Mouse (Mus musculus) kidney, adult 18-20 months (tissue): ENCODE results near the gene Gm136.
"Not testable (repeated sequence)": the region's sequence is repeated elsewhere in the genome, so short reads cannot be mapped to it uniquely, and the experiment has no call there.

Source experiments
- DNase-seq: peaks from one replicate; pipeline ENCODE4 v3.0.0; 2021

Gm136 gene

DNA sequence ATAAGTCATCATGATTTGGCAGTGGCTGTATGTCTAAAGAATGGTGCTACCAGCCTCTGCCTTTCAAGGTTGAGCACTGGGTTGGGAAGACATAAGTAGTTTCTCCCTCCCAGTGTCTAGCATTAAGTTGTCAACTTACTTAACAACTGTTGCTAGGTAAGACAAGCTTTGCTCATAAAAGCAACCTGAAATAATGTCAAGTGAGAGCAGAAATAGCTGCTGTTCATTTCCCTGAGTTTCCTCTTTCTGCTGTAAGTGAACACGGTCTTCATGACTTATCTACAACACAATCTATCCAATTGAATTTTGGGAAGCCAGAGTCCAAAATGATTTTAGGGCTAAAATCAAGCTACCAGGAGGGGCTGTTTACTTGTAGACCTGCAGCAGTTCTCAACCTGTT lies at the start of gene Gm136:
Gene Gm136 (minus strand): TSS at position 101 of the 400 bp plus-strand sequence.
- no peak for DNase-seq

DNA sequence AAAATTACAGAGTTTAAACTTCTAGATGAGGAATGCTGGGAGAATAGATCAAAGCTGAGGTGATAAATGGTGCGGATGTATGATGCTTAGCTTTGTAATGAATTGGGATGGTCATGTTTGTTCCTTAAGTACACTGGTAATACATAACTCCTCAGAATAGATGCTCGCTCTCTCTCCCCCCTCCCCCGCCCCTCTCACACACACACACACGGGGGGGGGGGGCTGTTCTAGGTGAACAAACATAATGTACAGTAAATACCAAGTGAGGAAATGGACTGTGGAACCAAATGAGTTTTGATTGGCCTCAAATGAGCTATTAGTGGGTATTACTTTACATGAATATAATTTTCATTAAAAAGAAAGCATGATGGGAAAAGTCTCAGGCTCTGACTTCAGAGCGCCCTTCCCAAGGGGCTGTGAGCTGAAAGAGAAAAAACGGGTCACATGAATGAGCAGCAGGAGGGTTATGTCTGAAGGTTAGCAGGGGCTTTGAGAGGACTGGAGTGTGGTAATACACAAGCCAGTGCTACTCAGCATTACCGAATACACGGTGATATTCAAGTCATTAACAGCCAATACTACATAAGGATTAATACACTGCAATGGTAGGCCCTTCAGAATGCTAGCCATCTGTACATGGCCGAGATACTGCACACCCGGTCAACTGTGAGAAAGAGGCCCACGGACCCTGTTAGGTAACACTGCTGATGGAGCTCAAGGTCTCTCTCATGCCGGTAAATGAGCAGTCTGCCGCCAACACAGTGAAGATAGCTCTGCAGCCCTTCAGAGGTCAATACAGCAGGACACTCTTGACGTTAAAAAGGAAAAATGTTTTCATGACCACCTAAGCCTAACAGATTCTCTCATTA lies 45.3 kb upstream of the Gm136 start:
- DNase-seq, result no peak

DNA sequence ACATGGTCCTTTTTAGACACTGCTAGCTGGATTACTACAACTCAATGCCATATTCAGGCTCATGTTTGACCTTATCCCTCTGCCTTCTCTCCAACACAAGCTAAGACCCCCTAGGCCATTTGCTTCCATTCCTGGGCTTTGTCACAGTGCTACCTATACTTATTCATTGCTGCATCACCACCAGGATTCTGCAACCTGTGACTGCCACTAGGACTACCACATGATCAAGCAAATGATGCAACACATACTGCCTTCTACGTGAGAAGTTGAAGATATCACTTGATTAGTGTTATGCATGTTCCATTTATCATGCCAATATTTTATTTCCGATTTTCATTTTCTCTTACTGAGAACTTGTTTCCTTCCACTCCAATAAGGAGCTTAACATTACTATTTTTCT lies 41.9 kb upstream of the Gm136 start:
- DNase-seq, result no peak

DNA sequence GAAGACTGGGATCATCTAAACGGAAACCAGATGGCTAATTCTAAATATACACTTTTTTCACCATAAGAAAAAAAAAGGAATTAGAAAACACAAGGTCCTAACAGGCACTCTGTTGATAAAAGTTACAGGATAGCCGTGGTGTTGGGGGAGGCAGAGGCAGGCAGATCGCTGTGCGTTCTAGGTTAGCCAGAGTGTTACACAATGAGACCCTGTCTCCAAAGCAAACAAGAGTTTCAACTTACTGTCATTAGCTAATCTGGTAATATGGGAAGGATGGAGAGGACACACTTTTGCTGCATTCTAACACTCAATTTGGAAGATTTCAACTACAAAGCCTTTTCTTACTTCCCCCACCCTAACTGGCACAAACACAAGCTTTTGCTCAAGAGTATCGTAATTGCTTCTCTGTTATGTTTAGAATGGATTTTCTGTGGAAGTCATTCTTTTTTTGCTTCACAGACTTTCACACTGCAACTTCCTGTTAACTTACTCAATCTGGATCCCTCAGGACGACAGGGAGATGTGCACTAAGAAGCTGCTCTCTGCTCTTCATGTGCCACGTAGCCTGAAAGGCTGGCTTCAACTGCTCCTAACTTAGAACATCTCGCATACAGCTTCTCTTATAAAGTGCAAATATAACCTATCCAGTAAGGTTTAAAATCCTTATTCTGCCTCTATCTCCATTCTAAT lies 41.4 kb upstream of the Gm136 start:
- no peak for DNase-seq

DNA sequence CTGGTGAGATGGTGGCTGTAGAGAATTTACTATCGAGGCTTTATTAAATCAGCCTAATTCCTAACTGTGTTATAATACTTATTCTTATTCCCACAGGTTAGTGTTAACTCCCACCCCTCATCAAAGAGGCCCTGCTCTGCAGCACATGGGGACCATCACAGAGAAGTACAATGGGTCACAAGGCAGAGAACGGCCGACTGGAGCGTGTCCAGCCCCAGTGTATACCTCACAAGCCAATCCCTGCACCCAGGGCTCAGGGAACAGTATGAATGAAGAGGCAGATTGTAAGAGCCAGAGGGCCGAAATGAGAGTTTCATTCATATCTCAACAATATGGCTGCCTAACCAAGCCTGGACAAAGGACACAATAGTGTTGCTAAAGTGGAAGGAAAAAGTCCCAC lies 40.2 kb upstream of the Gm136 start:
- no peak for DNase-seq

DNA sequence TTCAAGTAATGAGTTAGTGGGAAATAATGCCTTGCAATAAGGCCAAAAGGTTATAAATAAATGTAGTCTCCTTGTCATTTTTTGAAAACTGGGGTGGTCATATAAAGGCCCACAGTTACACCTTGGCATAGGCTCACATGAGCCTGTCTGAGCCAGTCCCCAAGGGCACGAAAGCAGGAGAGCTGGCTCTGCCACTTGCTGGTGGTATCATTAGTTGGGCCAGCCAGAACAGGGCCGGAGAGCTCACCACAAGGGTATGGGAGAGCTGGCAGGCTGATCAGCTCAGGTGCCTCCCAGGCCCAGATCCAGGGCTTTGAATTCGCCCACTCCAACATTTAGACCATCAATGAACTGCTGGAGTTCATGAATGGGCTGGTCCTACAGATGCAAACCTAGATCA lies 30.4 kb upstream of the Gm136 start:
- peak; percentile 16 for DNase-seq

DNA sequence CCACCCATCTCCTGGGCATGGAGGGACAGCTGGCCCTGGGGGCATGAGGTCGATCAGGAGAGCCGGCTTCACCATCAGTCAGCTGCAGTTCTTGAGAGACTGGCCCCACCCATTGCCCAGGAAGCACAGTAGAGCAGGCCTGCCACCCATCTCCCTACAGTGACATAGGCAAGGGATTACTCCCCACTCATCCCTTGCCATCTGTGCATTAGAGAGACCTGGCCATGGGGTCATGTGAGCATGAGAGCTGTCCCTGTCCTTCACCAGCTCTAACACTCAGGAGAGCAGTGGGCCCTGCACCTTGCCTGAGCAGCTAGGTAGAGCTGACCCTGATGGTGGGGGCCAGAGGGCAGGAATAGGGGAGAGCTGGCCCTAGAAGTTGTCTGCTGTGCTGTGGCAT lies 29.6 kb upstream of the Gm136 start:
- DNase-seq, result no peak

DNA sequence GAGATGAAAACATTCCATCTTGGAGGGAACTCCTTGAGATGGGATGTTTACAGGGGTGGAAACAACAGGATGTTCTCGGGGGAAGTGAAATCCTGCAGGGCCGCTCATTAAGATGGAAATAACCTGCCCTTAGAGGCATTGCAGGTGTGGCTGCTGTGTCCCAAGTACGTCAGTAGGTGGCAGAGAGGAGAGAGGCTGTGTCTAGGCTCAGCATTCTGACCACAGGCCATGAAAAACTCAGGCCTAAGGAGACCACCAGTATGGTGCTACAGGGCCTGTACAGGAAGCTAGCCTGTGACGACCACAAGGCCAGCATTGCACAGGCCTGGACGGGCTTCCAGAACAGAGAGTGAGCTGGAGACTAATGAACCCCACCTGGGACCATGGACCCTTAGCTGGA lies 28.8 kb upstream of the Gm136 start:
- DNase-seq, result no peak

DNA sequence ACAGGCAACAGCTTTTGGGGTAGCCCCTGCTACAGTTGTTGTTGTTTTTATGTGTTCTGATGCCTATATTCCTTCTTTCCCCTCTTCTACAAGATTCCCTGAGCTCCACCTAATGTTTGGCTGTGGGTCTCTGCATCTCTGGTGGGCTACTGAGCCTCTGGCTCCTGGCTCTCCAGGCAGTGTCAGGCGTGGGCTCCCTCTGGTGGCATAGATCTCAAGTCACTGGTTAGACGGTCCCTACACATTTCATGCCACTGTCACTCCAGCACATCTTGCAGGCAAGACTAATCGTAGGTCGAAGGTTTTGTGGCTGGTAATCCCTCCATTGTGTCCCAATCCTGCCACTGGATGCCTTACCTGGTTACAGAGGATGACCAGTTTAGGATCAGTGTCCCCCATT lies 26.7 kb upstream of the Gm136 start:
- no peak for DNase-seq

DNA sequence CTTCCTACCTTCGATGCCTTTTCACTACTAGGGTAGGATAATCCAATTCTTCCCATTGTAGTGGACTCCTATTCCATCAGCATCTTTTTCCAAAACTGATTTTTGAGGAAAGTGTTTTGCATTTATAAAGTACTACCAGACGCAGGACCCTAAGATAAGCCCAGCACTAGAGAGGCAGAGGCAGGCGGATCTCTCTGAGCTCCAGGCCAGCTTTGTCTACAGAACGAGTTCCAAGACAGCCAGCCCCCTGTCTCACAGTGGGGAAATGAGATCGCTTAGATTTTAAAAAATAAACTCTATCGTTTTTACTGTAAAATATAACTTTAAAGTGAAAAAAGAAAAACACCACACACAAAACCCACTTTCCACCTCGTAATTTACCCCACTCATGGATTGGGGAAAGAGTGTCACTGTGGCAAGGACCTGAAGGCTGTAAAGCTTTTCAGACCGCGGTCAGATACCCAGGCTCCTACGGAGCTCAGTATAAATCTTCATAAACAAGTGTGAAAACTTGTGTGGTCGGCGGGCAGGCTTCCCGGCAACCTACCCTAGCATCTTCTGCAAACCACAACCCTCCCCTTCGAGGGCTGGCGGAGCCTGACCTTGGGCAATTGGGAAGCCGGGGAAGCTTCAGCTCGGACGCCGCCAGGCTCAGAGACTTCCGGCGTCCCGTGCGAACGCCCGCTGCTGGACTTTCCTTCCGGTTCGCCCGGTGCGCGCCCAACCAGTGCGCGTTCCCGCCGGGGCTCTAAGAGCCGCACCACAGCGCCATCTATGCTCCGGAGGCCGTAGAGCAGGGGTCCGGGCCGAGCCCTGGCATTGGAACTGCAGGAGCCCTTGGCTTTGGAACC lies 21.8 kb upstream of the Gm136 start, which contains the start of gene Smim8:
Gene Smim8 (minus strand): TSS at position 747 of the 851 bp plus-strand sequence.
- DNase-seq, result peak; percentile 94

DNA sequence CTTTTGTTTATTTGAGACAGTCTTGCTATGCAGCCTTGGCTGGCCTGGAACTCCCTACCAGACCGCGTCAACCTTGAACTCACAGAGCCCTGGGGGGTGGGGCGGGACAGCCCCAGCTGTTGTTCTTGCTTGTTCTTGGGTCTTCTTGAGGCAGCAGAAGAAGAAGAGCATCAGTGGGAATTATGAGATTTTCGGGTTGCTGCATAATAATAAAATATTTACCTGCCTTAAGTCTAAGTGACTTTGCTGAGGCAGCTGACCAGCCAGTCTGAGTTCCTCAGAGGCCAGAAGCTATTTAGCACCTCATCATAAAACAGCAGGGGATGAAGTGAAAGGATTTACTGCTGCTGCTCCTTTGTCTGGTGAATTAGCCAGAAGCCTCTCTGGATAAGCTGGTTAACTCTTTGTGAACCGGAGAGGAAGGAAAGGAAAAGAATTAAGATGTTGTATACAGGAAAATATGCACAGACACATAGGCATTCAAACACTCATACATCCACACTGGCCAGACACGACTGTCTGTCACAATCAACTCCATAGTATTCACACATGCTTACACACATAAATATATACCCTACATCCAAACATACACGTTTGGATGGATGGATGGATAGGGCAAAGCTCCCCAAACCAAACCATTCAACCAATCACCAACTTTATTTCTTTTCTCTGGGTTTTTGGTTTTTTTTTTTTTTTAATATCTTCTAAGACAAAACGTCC lies 15.7 kb upstream of the Gm136 start:
- no peak for DNase-seq

DNA sequence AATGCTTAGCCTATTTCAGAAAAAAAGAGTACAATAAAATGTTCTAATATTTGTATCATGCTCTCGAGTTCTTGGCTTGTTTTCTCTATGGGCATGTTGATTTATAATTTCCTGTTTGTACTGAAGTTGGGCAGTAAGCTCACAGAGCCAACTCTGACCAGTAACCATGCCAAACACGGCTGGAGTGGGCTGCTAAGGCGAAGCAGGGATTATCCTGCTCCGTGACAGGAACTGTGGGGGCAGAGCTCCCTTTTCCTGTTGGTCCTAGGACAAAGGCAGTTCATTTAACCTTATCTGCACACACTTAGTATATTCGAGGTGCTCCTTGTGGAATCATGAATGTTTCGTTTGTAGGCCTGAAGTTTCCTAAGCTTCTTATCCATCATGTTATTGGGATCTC lies 6.8 kb downstream of the Gm136 start:
- peak; percentile 14 for DNase-seq

DNA sequence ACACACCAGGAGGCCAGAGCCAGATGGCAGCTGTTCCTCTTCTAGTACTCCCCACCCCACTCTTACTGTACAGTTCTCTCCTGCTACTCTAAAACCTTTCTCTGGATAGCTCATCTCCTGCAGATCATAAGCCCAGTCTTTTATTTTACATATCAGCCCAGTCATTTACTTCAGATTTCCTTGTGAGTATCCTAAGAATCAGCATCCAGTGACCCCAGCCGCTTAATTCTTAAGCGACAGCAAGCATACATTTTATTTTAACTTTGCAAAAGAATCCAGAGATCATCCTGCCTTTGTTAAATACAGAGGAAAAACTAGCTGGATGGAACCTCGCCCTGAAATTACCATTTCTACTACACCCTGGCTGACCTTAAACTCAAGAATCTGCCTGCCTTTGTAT lies 21.6 kb downstream of the Gm136 start:
- DNase-seq, result no peak

DNA sequence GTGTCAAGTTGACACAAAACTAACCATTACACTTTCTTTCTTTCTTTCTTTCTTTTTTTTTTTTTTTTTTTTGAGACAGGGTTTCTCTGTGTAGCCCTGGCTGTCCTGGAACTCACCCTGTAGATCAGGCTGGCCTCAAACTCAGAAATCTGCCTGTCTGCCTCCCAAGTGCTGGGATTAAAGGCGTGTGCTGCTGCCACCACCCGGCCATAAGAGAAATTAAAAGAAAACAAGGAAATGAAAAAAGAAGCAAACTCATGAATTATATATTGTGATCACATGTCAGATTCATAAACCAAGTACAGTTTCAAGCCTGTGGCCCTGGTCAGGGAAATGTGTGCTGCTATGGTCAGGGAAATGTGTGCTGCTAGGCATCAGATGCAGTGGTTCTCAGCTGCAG lies 22.6 kb downstream of the Gm136 start:
- not testable (repeated sequence) for DNase-seq

DNA sequence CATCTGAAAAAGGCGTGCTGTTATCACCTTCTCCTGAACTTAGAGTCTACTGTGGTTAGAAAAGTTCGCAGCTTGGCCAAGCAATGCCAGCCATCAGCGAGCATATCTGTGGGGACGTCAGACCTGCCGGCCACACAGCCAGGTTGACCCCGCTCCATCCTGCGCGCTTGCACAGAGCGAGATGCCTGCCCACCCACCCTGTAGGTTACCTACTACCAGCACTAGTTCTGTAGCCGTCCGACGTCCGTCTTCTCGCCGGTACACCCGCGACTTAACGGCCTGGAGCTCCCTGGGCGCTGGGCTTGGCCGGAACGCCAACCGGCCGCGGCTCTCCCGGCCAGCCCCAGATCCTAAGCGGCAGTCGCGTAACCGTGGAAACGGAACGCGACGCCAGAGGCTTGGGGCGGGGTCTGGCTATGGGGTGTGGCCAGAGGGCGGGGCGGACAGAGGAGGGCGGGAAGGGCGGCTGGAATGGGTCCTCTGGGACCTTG lies 26.2 kb downstream of the Gm136 start, which contains the start of gene Cfap206:
Gene Cfap206 (minus strand): TSS at position 356 of the 491 bp plus-strand sequence.
- peak; percentile 73 for DNase-seq

DNA sequence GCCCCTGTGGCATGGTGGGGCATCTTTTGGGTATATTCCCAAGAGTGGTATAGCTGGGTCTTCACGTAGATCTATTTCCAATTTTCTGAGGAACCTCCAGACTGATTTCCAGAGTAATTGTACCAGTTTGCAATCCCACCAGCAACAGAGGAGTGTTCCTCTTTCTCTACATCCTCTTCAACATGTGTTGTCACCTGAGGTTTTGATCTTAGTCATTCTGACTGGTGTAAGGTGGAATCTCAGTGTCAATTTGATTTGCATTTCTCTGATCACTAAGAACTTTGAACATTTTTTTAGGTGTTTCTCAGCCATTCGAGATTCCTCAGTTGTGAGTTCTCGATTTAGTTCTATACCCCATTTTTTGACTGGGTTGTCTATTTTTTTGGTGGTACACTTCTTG lies 30.4 kb downstream of the Gm136 start:
- DNase-seq, result not testable (repeated sequence)

DNA sequence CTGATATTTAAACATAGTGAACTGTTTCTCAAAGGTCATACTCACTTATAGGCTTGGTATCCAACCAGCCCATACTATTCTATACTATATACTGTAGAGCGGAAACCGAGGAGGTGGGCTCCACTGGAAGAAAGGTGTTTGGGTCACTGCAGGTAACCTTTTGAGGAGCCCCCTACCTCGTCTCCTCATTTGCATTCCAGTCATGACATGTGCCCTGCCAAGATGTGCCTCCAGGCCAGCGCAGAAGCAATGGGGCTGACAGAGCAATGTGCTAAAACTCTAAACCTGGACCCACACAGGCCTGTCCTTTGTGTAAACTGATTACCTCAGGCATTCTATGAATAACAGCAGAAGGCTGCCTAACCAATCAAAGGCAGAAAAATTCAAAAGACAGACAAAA lies 31.8 kb downstream of the Gm136 start:
- no peak for DNase-seq

DNA sequence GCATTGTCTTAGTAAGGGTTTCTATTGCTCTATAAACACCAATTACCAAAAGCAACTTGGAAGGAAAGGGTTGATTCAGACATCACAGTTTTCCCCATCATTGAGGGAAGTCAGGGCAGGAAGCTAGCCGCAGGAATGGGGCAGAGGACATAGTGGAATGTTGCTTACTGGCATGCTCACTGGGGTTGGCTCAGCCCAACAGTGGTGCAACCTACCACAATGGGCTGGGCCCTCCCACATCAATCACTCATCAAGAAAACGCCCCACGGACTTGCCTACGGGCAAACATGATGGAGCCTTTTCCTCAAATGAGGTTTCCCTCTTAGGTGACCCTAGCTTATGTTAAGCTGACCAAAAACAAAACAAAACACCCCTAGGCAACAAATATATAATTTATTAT lies 32.9 kb downstream of the Gm136 start:
- DNase-seq, result no peak

DNA sequence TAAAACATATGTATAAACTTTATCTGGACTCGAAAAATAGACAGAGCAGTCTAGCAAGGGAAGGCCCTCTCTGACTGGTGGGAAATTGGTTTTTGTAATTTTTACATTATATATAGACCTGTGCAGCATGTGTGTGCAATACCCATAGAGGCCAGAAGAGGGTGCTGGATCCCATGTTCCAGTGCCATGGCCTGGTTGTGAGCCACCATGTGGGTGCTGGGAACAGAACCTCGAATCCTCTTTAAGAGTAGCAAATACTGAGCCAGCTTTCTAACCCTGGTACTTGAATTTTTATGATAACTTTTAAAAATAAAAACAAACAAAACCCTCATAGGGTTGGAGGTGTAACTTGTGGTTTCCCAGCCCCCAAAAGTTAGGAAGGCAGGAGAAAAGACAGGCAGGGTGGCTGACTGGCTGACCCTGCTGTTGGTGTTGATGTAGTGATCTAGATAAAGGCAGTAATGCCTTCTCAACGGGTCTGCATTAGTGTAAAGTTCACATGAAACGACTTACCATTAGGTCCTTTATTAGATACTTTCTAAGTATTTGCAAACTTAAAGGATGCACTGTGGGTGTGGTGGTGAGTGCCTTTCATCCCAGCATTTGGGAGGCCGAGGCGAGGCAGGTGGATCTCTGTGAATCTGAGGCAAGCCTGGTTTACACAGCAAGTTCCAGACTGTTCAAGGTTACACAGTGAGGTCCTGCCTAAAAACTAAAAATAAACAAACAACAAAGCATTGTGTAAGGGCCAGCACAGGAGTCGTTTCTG lies 35.8 kb downstream of the Gm136 start:
- no peak for DNase-seq

DNA sequence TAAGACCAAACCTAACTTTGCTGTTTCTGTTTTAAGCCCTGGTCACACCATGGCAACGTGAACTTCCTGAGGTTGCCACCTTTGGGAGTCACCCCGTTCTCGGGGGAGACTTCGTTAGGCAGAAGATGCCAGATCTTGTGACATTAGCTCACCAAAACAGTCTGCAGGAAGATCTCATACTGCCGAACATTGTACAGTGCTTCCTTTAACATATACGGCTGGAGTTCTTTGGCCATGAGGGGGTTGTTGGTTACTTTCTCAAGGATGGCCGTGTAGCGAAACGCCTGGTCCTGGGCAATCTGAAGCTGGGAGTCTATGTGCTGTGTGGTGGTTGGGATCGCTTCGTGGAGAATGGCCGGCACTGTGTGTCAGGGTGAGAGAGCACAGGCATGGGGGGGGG lies 36.6 kb downstream of the Gm136 start:
- no peak for DNase-seq

DNA sequence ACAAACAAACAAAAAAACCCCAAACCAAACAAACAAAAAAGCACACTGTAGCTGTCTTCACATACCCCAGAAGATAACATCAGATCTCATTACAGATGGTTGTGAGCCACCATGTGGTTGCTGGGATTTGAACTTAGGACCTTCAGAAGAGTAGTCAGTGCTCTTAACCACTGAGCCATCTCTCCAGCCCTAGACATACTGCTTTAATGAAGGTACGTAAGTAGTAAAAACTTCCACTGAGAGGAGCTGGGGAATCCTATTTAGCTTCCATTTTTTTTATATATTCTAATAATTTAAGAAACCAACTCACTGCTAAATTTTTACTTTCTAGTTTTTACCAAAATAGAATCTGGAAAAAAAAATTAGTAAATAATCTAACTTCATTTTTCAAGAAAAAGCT lies 41.0 kb downstream of the Gm136 start:
- DNase-seq, result no peak

DNA sequence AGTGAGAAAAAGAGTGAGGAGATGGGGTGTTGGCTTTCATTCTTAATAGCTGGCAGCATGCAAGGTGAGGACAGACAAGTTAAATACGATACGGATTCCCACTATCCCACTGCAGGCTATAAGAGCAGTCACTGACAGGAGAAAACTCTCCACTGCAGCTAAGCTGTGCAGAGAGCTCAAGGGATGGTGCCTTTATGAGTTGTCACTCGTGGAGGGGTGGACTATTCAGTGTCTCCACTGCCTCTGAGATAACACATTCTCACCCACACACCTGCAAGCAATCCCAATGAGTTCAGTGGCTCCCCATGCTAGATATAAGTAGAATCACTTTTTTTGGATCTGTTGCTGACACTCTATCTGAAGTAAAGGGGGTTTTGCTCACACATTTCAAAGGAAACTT lies 47.9 kb downstream of the Gm136 start:
- no peak for DNase-seq
